Mouse (Mus musculus) hindbrain, embryonic 10.5 days (tissue): Measurements from ENCODE around the gene Mpp4. TPM values are rescaled to one million over a fixed set of nuclear protein-coding genes. Genes with fewer than 3 reads are reported as not detected.

Source experiments
- DNase-seq: peaks from one replicate; pipeline ENCODE4 v3.0.0-alpha.2; 2017; ENCODE audit warnings: low spot score
- H3K27ac ChIP-seq: fragments of 300-500 bp; sonication (generic); 2 replicates; pipeline ENCODE4 v1.5.1; 2016; ENCODE audit warnings: mild to moderate bottlenecking, moderate library complexity
- H3K27me3 ChIP-seq: fragments of 300-500 bp; sonication (generic); 2 replicates; pipeline ENCODE4 v1.6.1; 2016; ENCODE audit warnings: mild to moderate bottlenecking; ENCODE audit not compliant: poor library complexity, insufficient read depth, severe bottlenecking
- H3K36me3 ChIP-seq: fragments of 300-500 bp; sonication (generic); 2 replicates; pipeline ENCODE4 v1.6.1; 2016; ENCODE audit warnings: mild to moderate bottlenecking, moderate library complexity
- H3K4me1 ChIP-seq: fragments of 300-500 bp; sonication (generic); replicated peaks from 2 replicates; pipeline ENCODE4 v1.6.1; 2016; ENCODE audit warnings: mild to moderate bottlenecking
- H3K4me3 ChIP-seq: fragments of 300-500 bp; sonication (generic); 2 replicates; pipeline ENCODE4 v1.5.1; 2016; ENCODE audit warnings: mild to moderate bottlenecking, moderate library complexity
- H3K9me3 ChIP-seq: fragments of 300-500 bp; sonication (generic); 2 replicates; pipeline ENCODE4 v1.6.1; 2016; ENCODE audit warnings: mild to moderate bottlenecking, moderate library complexity
- WGBS: fragments of 180-500 bp; shearing (Covaris S2); methylation state at CpG from one replicate; pipeline ENCODE4 v1.1.7; 2016; 5-methylcytosine and 5-hydroxymethylcytosine counted together
- polyA plus RNA-seq: library from polyadenylated mRNA; unstranded; fragments of >200 nt; fragmentation: Nextera tagmentation; extraction: Ambion mirVana; gene quantifications from 2 replicates; pipeline ENCODE4 v1.2.1, GENCODE M21; 2016

Mpp4 gene
- polyA plus RNA-seq, 1 experiment from 2014 or later, result 0.51 TPM

DNA sequence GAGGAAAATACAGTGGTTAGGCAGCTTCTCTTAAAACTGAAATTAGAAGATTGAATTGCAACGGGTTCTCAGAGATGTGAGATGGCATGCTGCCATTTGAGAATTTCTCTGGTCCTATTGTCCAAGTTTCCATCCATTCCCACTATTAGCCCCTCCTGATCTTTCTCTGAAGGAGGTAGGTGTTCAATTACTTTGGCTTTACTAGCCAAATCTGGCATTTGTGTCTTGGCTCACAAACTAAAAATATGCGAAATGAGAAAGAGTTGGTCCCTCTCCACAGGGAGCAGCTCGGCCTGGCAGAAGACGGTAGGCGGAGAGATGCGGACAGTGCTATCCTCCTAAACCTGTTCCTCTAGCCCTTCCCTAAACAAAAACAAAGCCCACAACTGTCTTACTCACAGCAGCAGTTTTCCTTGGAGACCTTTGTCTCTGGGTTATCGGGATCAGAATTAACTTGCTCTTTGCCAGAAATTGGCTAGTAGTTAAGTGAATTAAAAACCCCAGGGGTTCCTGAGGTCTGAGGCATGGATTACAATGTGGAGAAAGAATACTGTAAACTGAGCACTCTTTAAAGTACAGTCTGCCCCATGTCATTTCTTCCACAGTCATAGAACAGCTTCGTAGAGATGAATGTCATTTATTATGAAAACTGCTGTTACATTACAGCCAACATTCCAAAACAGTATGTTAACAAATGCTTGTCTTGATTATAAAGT, 722 bp downstream of the Mpp4 start:
- WGBS, result 42% methylated on average over 8 of the region's 8 CpGs
- Histone ChIP-seq H3K27me3 (no peaks in the 10 kb centered on the region), H3K36me3 (peaks cover 44% of the 10 kb centered on the region), H3K4me3 (no peak overlapping the region), H3K4me1 (0 out of 2 replicates have a peak, but pooled peaks cover 7% of the 10 kb centered on the region), H3K9me3 (no peaks in the 10 kb centered on the region), H3K27ac (no peak overlapping the region)
- no peak for DNase-seq

DNA sequence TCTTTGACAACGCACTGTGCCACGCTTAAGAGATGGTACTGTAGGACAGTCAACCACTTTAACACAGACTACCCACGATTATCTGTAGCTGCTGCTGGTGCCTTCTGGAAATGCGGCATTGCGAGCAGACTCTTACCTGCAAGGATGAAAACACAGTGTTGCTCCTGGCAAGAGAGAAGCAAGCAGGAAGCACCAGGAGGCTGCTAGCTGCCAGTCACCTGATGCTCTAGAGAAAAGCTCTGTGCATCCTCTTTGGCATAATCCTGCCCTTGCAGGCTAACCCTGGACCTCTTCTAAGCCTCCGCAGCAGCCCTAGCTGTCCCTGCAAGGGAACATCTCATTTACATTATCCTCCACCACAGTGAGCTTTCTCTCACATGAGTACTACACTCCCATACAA, 1.8 kb downstream of the Mpp4 start:
- WGBS, result 77% methylated on average over 6 of the region's 6 CpGs
- Histone ChIP-seq H3K4me3 (no peak overlapping the region), H3K27me3 (no peaks in the 10 kb centered on the region), H3K9me3 (no peaks in the 10 kb centered on the region), H3K27ac (no peak overlapping the region), H3K4me1 (0 out of 2 replicates have a peak, but pooled peaks cover 7% of the 10 kb centered on the region), H3K36me3 (peaks cover 34% of the 10 kb centered on the region)
- DNase-seq, result no peak

DNA sequence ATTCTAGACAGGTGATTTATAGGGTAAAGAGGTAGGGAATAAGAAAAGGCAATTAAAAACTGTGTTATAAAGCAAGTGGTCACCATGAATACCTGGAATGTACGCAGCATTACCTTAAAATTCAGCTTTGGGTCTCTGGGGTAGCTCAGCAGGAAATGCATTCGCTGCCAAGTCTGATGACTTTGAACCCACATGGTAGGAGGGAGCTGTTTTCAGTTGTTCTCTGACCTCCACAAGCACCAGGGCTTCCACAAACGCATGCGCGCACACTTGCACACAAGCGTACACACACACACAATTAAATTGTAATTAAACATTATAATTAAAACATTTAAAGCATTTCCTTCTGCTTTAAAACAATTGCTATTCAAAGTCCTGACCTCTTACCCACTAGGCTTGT, 2.3 kb downstream of the Mpp4 start:
- H3K4me3 ChIP-seq, result no peak overlapping the region
- DNase-seq, result no peak
- no peak overlapping the region for H3K27ac ChIP-seq
- 0 out of 2 replicates have a peak, but pooled peaks cover 7% of the 10 kb centered on the region for H3K4me1 ChIP-seq
- H3K27me3 ChIP-seq, result no peaks in the 10 kb centered on the region
- H3K9me3 ChIP-seq, result no peaks in the 10 kb centered on the region
- WGBS, result 87% methylated on average over 6 of the region's 6 CpGs
- peaks cover 28% of the 10 kb centered on the region for H3K36me3 ChIP-seq

DNA sequence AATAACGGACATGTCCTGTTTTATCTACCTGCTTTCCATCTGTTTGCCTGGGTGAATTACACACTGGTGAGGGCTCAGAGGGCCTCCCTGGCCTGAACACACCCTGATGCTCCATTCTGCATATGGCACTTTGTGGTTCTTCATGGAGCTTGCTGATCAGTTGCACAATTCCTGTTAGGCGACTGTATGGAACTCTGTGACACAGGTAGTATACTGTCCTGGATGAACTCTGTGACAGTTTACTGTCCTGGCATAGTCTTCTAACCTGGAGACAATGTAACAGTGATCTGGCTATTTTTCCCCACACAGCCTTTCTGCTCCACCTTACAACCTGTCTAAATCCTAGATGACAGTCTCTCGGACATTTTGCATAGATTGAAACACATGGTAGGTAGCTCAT, 4.1 kb downstream of the Mpp4 start:
- no peaks in the 10 kb centered on the region for H3K27me3 ChIP-seq
- no peak overlapping the region for H3K27ac ChIP-seq
- 0 out of 2 replicates have a peak, but pooled peaks cover 7% of the 10 kb centered on the region for H3K4me1 ChIP-seq
- no peaks in the 10 kb centered on the region for H3K9me3 ChIP-seq
- WGBS, result 86% methylated on average over 3 of the region's 3 CpGs
- no peak for DNase-seq
- H3K4me3 ChIP-seq, result no peak overlapping the region
- peaks cover 17% of the 10 kb centered on the region for H3K36me3 ChIP-seq

DNA sequence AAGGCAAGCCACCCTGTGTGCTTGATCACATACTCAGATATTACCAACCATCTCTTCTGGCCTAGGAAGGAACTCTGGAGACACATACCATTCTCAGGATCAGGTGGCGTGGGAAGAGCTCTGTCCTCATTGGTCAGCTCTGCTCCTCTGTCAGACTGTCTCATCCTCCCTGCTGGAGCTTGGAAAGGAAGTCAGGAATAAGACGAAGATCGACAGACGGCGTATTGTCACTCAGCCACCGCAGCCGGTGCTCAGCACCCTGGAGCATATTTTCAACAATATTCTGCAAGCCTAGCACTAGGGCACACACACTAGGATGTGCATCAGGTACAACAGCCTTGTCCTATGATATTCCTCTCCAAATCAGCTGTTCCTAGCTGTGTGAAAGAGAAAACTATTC, 4.7 kb downstream of the Mpp4 start:
- Histone ChIP-seq H3K4me3 (no peak overlapping the region), H3K4me1 (0 out of 2 replicates have a peak, but pooled peaks cover 7% of the 10 kb centered on the region), H3K36me3 (peaks cover 10% of the 10 kb centered on the region), H3K9me3 (no peaks in the 10 kb centered on the region), H3K27ac (no peak overlapping the region), H3K27me3 (no peaks in the 10 kb centered on the region)
- no peak for DNase-seq
- 80% methylated on average over 7 of the region's 7 CpGs for WGBS

DNA sequence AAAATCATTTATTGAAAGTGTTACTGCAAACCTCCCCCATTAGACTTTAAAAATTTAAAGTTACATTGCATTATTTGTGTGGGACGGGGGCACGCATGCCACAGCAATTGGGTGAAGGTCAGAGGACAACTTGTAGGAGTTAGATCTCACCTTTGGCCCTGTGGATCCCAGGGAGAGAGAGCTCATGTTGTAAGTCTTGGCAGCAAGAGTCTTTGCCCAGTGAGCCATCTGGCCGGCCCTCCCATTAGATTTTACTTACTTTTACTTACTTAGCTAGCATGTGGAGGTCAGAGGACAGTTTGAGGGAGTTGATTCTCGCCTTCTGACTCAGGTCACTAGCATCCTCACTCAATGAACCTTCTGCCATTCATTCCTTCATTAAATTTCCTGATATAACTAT, 5.3 kb downstream of the Mpp4 start:
- 0 out of 2 replicates have a peak, but pooled peaks cover 4% of the 10 kb centered on the region for H3K36me3 ChIP-seq
- H3K27ac ChIP-seq, result no peak overlapping the region
- 0 out of 2 replicates have a peak, but pooled peaks cover 3% of the 10 kb centered on the region for H3K4me1 ChIP-seq
- no peak for DNase-seq
- H3K4me3 ChIP-seq, result no peak overlapping the region
- 86% methylated on average over 4 of the region's 4 CpGs for WGBS
- H3K9me3 ChIP-seq, result no peaks in the 10 kb centered on the region
- H3K27me3 ChIP-seq, result no peaks in the 10 kb centered on the region

DNA sequence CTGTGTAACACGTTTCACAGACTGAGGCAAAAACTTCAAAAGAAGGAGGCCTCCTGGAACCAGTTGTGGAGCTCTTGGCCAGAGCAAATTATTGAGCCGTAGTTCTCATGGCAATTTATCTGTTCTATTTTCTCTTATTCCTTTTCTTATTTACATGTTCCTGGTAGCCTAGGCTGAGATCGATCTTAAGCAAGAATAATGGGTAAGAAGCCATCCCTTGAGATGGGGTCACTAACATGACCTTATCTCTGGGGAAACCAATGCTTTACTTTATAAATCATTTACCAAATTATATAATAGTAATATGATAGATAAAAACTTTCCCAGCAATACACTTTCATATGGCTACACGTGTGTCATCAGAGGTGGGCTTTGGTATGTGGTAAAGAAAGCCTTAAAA, 10.8 kb downstream of the Mpp4 start:
- WGBS, result 76% methylated on average over 4 of the region's 4 CpGs
- Histone ChIP-seq H3K27ac (no peak overlapping the region), H3K4me1 (no peaks in the 10 kb centered on the region), H3K4me3 (no peak overlapping the region), H3K36me3 (no peaks in the 10 kb centered on the region), H3K27me3 (no peaks in the 10 kb centered on the region), H3K9me3 (no peaks in the 10 kb centered on the region)
- no peak for DNase-seq

DNA sequence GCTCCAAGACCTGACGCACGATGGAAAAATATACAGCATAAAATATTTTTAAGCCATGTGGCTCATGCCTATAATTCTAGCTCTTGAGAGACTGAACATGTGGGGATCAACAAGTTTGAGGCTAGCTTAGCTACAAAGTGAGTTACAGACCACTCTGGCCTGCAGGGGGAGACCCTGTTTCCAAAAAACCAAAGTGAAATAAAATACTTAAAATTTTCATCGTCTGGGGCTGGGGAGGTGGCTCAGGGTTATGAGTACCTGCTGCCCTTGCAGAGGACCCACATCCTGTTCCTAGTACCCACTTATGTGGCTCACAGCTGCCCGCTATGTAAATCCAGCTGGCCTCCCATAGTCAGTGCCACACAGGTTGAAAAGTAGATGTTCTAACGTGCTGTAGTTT, 12.6 kb downstream of the Mpp4 start:
- no peaks in the 10 kb centered on the region for H3K36me3 ChIP-seq
- no peak overlapping the region for H3K4me3 ChIP-seq
- DNase-seq, result no peak
- H3K4me1 ChIP-seq, result no peaks in the 10 kb centered on the region
- H3K27ac ChIP-seq, result no peak overlapping the region
- WGBS, result 84% methylated on average over 5 of the region's 5 CpGs
- H3K9me3 ChIP-seq, result no peaks in the 10 kb centered on the region
- H3K27me3 ChIP-seq, result no peaks in the 10 kb centered on the region

DNA sequence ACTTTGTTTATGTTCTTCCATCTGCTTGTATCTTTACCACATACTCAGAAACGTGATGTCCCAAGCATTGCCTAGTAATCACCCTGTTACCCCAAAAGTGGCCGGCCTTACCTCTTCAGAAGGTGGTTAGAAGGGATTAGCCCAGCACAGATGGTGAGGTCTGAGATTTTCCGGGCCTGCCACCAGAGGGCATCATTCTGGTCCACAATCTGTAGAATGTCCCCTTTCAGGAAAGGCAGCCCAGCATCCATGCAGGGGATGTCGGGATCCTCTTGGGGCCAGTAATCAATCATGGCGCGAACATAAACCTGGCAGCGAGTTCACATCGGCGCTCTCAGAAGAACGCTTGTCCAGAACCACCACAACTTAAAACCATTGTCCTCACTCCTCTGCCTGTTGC, 18.6 kb downstream of the Mpp4 start:
- H3K9me3 ChIP-seq, result 0 out of 2 replicates have a peak, but pooled peaks cover 3% of the 10 kb centered on the region
- H3K36me3 ChIP-seq, result no peaks in the 10 kb centered on the region
- DNase-seq, result no peak
- 82% methylated on average over 10 of the region's 10 CpGs for WGBS
- H3K4me3 ChIP-seq, result no peak overlapping the region
- no peak overlapping the region for H3K27ac ChIP-seq
- no peaks in the 10 kb centered on the region for H3K27me3 ChIP-seq
- no peaks in the 10 kb centered on the region for H3K4me1 ChIP-seq

DNA sequence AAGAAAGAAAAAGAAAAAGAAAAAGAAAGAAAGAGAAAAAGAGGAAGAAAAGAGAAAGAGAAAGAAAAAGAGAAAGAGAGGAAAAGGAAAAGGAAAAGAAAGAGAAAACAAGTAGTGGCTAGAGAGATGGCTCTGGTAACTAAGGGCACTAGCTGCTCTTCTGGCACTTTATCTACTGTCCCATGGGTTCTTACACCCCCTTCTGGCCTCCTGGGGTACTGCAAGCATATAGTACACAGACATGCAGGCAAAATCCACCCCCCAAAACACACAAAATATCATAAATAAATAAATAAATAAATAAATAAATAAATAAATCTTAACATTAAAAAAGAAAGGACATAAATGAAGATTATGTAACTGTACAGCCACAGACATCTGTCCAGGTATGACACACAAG, 20.4 kb downstream of the Mpp4 start:
- H3K9me3 ChIP-seq, result 0 out of 2 replicates have a peak, but pooled peaks cover 3% of the 10 kb centered on the region
- no peak overlapping the region for H3K4me3 ChIP-seq
- no peaks in the 10 kb centered on the region for H3K36me3 ChIP-seq
- no peaks in the 10 kb centered on the region for H3K27me3 ChIP-seq
- H3K27ac ChIP-seq, result no peak overlapping the region
- DNase-seq, result peak; percentile 60
- H3K4me1 ChIP-seq, result no peaks in the 10 kb centered on the region

DNA sequence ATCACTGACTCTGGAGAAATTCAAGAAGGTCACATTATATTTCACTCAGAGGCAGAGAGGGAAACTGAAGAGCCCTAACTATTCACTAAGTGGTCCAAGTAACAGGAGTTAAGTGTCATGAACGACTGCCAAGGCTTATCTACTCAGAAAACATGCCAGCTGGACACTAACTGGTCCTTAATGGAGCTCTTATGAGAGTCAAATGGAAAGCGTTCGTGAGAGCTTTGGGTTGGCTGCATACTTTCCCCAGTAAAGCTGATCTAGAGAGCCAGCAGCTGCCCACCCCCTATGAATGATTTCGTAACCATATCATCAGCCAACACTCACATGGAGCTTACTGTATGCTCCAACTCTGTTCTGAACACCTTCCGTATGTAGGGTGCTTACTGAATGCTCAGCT, 28.8 kb downstream of the Mpp4 start:
- H3K27ac ChIP-seq, result no peak overlapping the region
- H3K4me3 ChIP-seq, result no peak overlapping the region
- no peaks in the 10 kb centered on the region for H3K27me3 ChIP-seq
- no peaks in the 10 kb centered on the region for H3K36me3 ChIP-seq
- 83% methylated on average over 5 of the region's 5 CpGs for WGBS
- DNase-seq, result no peak
- H3K4me1 ChIP-seq, result no peaks in the 10 kb centered on the region
- H3K9me3 ChIP-seq, result no peaks in the 10 kb centered on the region

DNA sequence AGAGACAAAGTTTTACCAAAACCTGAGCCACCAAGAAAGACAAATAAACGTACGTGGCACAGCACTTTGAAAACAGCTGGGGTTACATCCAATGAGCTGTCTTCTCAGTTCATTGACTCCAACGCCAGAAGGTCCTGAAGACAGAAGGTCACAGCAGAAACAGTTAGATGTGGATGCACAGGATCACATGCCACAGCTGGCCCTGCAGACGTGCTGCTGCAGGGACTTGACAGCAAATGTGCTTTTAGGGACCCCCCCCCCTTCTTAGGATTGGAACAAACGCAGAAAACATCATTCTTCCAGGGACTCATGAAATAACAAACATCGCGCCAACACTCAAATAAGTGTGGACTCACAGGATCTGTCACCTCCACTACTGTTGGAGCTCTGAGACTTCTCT, 34.3 kb downstream of the Mpp4 start:
- Histone ChIP-seq H3K36me3 (no peaks in the 10 kb centered on the region), H3K27me3 (no peaks in the 10 kb centered on the region), H3K4me3 (no peak overlapping the region), H3K9me3 (no peaks in the 10 kb centered on the region), H3K4me1 (no peaks in the 10 kb centered on the region), H3K27ac (no peak overlapping the region)
- no peak for DNase-seq
- 77% methylated on average over 7 of the region's 7 CpGs for WGBS

DNA sequence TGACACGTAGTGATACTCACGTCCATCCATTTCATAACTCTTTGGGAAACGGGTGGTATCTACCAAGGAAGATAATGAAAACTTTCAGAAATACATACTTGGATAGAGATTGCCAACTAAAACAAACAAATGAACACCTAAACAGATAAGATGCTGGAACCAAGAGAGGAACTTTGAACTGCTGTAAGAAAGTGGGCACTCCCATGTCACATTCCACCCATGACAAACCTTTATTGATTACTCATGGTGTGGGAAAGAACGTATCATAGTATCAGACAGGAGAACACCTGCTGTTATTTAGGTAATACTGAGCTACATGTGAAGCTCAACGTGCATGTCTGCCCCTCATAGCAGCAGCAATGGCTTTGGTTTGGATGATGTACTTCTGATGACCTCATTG, 37.6 kb downstream of the Mpp4 start:
- H3K4me1 ChIP-seq, result peaks cover 2% of the 10 kb centered on the region; the same call in 1 of the 2 replicates
- H3K27me3 ChIP-seq, result no peaks in the 10 kb centered on the region
- no peak overlapping the region for H3K4me3 ChIP-seq
- no peaks in the 10 kb centered on the region for H3K36me3 ChIP-seq
- no peak for DNase-seq
- 79% methylated on average over 5 of the region's 5 CpGs for WGBS
- no peak overlapping the region for H3K27ac ChIP-seq
- no peaks in the 10 kb centered on the region for H3K9me3 ChIP-seq
